Mouse (Mus musculus) cortical plate, adult 2 months (tissue): ENCODE measurements around the gene Bcap31.

Experiments
- CTCF ChIP-seq: fragments of 200-500 bp; IDR thresholded peaks from 2 replicates; pipeline ENCODE4 v1.5.1; 2011; ENCODE audit warnings: mild to moderate bottlenecking, control low read depth, low read length; ENCODE audit not compliant: insufficient read depth; ENCODE audit errors: extremely low read depth
- POLR2A ChIP-seq: fragments of 200-500 bp; IDR thresholded peaks from 2 replicates; pipeline ENCODE4 v1.6.1; 2011; ENCODE audit warnings: mild to moderate bottlenecking, low read length, control low read depth; ENCODE audit not compliant: insufficient read depth; ENCODE audit errors: extremely low read depth

DNA sequence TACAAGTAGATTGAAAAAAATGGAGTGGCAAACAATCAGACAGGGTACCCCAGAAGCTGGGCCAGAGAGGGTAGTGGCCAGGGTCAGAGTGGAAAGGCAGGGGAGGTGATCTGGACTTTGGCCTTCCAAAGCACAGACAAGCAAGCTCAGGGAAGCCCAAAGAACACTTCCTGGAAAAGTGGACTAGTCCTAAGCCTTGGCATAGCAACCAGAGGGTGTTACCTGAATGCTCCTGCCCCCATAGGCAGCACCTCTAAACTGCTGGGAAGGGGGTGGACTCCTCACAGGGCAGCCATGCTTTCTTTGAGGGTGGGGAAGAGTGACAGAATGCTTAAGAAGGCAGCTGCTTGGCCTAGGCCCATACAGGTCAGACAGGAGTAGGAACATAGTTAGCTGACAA, 31.0 kb downstream of the Bcap31 start:
- TF ChIP-seq CTCF (no peak), POLR2A (no peak)
